Mouse (Mus musculus): Measurements from ENCODE around the gene Mecom. TPM values are rescaled to one million over a fixed set of nuclear protein-coding genes. Genes with fewer than 3 reads are reported as not detected.

Gene Mecom
- polyA plus RNA-seq, 1 experiment from 2014 or later = 26.9 TPM

DNA sequence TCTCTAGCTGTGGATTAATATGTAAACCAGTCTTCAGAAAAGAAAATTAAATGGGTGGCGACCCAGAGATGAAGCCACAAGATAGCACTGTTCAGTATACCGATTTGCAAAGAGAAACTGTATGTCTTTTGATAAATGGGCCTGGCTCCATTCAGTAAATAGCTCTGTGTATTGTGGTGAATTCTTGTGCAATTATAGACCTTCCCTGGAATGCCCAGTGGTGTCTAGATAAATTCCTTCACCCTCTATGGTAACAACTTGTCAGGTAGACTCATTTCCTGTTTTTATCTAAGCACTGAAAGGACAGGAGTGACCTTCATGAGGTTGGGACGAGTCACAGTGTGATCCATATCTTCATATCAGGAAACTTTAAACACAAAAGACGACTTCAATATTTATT lies 571.2 kb downstream of the Mecom start:
- no peak overlapping the region for H3K27ac ChIP-seq
- H3K9me3 ChIP-seq = no peaks in the 10 kb centered on the region
- DNase-seq (ENCODE audit: extremely low spot score, low spot score) = no peak
- no peaks in the 10 kb centered on the region for H3K4me1 ChIP-seq
- WGBS = 86% methylated on average over 4 of the region's 4 CpGs
- no peaks in the 10 kb centered on the region for H3K27me3 ChIP-seq (ENCODE audit: poor library complexity, severe bottlenecking)
- peaks cover 24% of the 10 kb centered on the region for H3K36me3 ChIP-seq (replicated peaks)
- no peak overlapping the region for H3K4me3 ChIP-seq

DNA sequence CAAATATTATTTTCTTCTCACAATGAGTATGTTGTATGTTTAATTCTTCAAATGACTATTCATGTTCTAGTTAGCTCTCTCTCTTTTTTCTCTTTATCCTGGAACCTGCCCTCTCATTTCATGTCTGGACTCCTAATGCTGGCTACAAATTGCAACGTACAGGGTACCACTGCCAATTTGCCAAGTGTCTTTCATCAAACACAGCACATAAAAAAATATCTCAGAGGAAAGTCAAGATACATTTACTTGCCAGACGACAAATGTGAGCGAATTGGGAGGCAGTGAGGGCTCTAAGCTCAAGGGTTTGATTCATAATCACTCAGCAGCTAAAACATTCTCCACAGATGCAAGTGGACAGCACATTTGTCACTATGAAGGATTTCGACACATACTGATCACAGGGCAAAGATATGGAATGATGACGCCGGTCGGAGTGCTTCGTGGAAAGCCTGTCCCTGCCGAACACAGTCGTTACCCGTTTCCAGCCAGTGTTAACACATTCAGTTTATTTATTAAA lies 579.3 kb downstream of the Mecom start:
- H3K9me3 ChIP-seq = no peaks in the 10 kb centered on the region

DNA sequence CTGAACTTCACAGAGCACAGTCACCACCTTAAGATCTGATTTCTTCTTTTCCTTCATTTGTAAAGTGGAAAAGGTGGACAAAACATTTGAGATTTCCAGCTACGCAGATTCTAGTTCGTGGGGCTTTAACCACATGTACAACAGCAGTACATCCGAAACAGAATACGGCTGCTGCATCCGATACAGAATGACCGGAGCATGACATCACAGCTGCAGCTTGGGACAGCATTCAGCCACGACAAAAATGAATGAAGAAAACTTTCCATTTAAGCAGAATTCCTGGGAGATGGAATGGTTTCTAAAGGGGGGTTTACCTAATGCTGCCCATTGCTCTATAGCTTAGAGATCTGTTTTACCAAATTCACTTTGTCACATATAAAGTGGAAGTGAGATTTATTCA lies 583.9 kb downstream of the Mecom start:
- Histone ChIP-seq H3K27me3 (ENCODE audit: poor library complexity, severe bottlenecking) (no peaks in the 10 kb centered on the region), H3K9me3 (no peaks in the 10 kb centered on the region), H3K27ac (no peak overlapping the region), H3K4me1 (no peaks in the 10 kb centered on the region), H3K4me3 (no peak overlapping the region), H3K36me3 (replicated peaks) (peaks cover 48% of the 10 kb centered on the region)
- DNase-seq (ENCODE audit: extremely low spot score, low spot score) = no peak
- WGBS = 89% methylated on average over 7 of the region's 7 CpGs

More for the DNA sequence above, 579.3 kb downstream of the Mecom start:
- Histone ChIP-seq H3K27me3 (ENCODE audit: poor library complexity, severe bottlenecking) (no peaks in the 10 kb centered on the region), H3K36me3 (replicated peaks) (peaks cover 16% of the 10 kb centered on the region), H3K4me3 (no peak overlapping the region), H3K4me1 (no peaks in the 10 kb centered on the region), H3K27ac (no peak overlapping the region)
- DNase-seq (ENCODE audit: extremely low spot score, low spot score) = no peak
- 95% methylated on average over 11 of the region's 11 CpGs for WGBS

DNA sequence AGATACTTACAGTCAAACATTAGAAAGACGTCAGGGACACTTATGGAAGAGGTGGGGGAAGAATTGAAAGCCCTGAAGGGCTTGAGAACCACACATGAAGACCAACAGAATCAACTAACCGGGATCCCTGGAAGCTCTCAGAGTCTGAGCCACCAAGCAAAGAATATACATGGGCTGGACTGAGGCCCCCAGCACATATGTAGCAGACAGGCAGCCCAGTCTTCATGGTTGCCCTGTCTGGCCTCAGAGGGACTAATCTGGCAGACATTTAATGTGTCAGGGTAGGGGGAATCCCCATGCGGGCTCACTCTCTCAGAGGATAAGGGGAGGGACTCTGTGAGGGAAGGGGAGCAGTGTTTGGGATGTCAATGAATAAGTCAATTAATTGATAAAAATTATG lies 584.4 kb downstream of the Mecom start:
- H3K27me3 ChIP-seq (ENCODE audit: poor library complexity, severe bottlenecking) = no peaks in the 10 kb centered on the region
- DNase-seq (ENCODE audit: extremely low spot score, low spot score) = no peak
- H3K4me1 ChIP-seq = no peaks in the 10 kb centered on the region
- peaks cover 48% of the 10 kb centered on the region for H3K36me3 ChIP-seq (replicated peaks)
- WGBS = 88% methylated on average over 3 of the region's 3 CpGs
- no peak overlapping the region for H3K4me3 ChIP-seq
- H3K27ac ChIP-seq = no peak overlapping the region
- no peaks in the 10 kb centered on the region for H3K9me3 ChIP-seq

DNA sequence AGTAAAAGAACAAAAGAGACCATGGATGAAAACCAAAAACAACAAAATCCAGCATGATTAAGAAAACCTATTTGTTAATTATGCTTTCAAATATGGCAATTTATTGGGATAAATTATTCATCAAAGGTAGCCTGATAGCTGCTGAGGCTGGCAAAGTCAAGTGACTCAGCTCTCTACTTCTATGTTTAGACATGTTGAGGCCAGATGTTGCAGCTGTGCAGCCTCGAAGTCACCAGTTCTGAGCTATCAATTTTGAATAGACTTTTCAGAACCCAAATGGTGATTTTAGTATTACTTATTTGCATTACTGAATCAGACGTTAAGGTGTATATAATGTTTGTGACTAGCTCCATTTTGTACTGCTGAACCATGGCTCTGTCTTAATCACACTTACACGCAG lies 588.8 kb downstream of the Mecom start:
- DNase-seq (ENCODE audit: extremely low spot score, low spot score) = no peak
- Histone ChIP-seq H3K27ac (no peak overlapping the region), H3K36me3 (replicated peaks) (peaks cover 49% of the 10 kb centered on the region), H3K4me1 (peaks cover 9% of the 10 kb centered on the region; the same call in 1 of the 2 replicates), H3K9me3 (no peaks in the 10 kb centered on the region), H3K27me3 (ENCODE audit: poor library complexity, severe bottlenecking) (no peaks in the 10 kb centered on the region), H3K4me3 (no peak overlapping the region)
- 90% methylated on average over 3 of the region's 3 CpGs for WGBS

DNA sequence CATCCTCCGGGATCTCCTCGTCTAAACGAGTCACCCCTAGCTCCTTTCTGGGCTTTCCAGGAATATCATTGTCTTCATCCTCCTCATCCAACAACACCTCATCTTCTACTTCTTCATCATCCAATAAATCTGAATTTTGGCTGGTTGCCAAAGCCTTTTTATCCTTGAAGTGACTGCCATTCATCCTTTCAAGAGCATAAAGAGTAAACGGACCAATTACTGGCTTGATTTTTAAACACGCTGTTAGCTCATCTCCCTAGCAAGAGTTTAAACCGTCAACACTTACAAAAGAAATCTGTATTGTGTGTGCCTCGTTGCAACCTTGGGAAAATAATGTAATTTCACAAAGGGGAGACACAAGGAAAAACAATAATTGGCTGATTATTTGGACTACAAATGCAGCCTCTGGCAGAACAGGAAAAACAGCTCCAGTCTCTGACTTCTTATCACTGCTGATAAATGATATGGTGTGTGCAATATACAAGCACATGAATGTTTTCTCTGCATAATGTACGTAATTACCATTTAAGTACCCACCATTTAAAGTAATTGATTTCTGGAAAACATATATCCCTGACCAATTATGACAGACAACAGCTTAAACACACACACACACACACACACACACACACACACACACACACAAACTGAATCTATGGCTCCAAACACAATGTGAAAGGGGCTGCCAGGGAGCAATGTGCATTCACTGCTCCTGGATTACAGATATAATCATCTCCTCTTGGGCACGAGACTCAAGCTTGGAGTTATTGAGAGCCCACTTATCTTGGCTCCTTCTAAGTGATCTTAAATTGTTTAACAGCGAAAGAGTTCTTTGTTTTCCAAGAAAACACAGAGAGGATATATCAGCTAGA lies 590.2 kb downstream of the Mecom start:
- WGBS = 83% methylated on average over 10 of the region's 10 CpGs
- Histone ChIP-seq H3K36me3 (replicated peaks) (peaks cover 41% of the 10 kb centered on the region), H3K4me1 (peaks cover 9% of the 10 kb centered on the region; the same call in 1 of the 2 replicates), H3K9me3 (no peaks in the 10 kb centered on the region), H3K27me3 (ENCODE audit: poor library complexity, severe bottlenecking) (no peaks in the 10 kb centered on the region), H3K4me3 (no peak overlapping the region), H3K27ac (no peak overlapping the region)
- no peak for DNase-seq (ENCODE audit: extremely low spot score, low spot score)

DNA sequence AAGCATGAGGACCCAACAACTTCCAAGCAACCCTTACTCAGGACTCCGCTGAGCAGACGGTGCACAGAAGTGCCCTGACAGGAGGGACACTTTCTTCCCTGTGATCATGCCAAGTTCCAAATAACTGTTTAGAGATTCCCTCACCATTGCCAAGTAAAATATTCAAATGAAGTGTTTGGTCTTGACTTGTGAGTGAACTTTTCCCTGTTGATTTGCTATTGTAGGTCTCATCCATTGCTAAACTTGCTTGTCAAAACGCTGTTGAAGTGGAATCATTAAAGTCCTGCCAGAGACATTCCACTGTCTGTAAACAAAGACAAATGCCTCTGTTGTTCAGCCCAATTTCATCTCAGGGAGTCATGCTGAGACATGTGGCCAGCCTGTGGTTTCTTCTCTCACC lies 594.5 kb downstream of the Mecom start:
- WGBS = 75% methylated on average over 3 of the region's 3 CpGs
- Histone ChIP-seq H3K4me3 (no peak overlapping the region), H3K36me3 (replicated peaks) (peaks cover 23% of the 10 kb centered on the region), H3K27ac (no peak overlapping the region), H3K9me3 (no peaks in the 10 kb centered on the region), H3K4me1 (peaks cover 9% of the 10 kb centered on the region; the same call in 1 of the 2 replicates), H3K27me3 (ENCODE audit: poor library complexity, severe bottlenecking) (no peaks in the 10 kb centered on the region)
- DNase-seq (ENCODE audit: extremely low spot score, low spot score) = no peak

DNA sequence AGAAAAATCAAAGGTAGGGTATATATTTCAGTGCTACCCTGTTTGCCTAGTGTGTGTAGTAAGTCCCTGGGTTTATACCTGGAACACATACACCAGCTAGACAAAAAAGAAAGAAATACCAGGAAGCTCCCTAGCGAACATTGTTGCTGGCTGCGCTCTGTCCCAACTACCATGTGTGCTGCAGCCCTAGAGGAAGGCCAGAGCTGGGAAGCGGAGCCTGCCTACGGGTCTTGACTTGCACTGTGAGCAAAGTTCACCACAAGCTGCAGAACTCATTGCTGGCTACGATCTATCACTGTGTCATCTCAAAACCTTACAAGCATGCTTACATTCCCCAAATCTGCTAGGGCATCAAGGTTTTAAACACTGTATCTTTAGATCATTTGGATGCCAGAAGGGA lies 597.0 kb downstream of the Mecom start:
- Histone ChIP-seq H3K27ac (no peak overlapping the region), H3K4me1 (no peaks in the 10 kb centered on the region; the same call in 1 of the 2 replicates), H3K36me3 (replicated peaks) (peaks cover 10% of the 10 kb centered on the region), H3K9me3 (no peaks in the 10 kb centered on the region), H3K4me3 (no peak overlapping the region), H3K27me3 (ENCODE audit: poor library complexity, severe bottlenecking) (no peaks in the 10 kb centered on the region)
- 87% methylated on average over 5 of the region's 5 CpGs for WGBS
- no peak for DNase-seq (ENCODE audit: extremely low spot score, low spot score)

DNA sequence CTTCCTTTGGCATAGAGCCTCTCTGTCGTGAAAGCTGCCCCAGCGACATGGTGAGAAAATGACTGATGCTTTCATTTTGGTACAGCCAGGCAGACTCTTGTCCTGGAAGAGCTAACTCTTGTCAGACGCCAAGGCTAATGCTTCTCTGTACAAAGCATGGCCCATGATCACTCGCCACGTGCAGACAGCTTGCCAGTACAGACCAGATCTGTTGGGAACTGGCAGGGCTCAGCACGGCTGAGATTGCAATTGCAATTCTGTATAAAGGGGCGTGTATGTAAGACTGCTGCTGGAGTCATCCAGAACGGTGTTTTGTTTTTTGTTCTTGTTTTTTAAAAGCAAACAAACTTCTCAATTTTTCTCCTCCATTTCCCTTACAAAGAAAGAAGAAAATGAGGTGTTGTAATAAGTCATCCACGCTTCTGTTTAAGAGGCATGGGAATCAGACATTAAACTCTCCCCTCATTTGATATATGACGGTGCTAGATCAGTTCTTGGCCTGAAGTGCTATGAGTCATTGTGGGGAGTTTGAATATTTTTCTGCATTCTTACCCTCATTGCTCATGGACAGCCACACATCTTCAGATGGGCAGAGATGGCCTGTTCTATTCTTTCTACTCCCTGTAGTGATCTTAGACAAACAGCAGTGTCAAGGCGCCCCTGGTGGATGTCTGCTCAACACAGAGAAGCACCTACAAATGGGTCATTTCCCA lies 644.1 kb downstream of the Mecom start:
- WGBS = 79% methylated on average over 11 of the region's 11 CpGs
- Histone ChIP-seq H3K4me3 (no peak overlapping the region), H3K27me3 (ENCODE audit: poor library complexity, severe bottlenecking) (no peaks in the 10 kb centered on the region), H3K4me1 (0 out of 2 replicates have a peak, but pooled peaks cover 3% of the 10 kb centered on the region), H3K36me3 (replicated peaks) (no peaks in the 10 kb centered on the region), H3K9me3 (peaks cover under 1% of the 10 kb centered on the region; the same call in 1 of the 2 replicates), H3K27ac (no peak overlapping the region)
- no peak for DNase-seq (ENCODE audit: extremely low spot score, low spot score)

Other genes starting within 250 kb of the Mecom start
- 0.09 and 0.17 TPM in 2 replicates for gene Actrt3, start 51.9 kb upstream of the Mecom start, polyA plus RNA-seq (2016; fragmentation: Nextera tagmentation; extraction: Ambion mirVana)
- 29.9 and 31.0 TPM in 2 replicates for gene Mynn, start 54.1 kb upstream of the Mecom start, polyA plus RNA-seq (2016; fragmentation: Nextera tagmentation; extraction: Ambion mirVana)
- gene Lrriq4, start 96.5 kb upstream of the Mecom start, polyA plus RNA-seq (2016; fragmentation: Nextera tagmentation; extraction: Ambion mirVana) = not detected in 2 replicates
- 2.0 and 2.4 TPM in 2 replicates for gene Lrrc34, start 99.9 kb upstream of the Mecom start, polyA plus RNA-seq (2016; fragmentation: Nextera tagmentation; extraction: Ambion mirVana)
- not detected in 2 replicates for gene Lrrc31, start 151.8 kb upstream of the Mecom start, polyA plus RNA-seq (2016; fragmentation: Nextera tagmentation; extraction: Ambion mirVana)
- gene Samd7, start 198.3 kb upstream of the Mecom start, polyA plus RNA-seq (2016; fragmentation: Nextera tagmentation; extraction: Ambion mirVana) = not detected in 2 replicates
- 49.8 and 56.5 TPM in 2 replicates for gene Sec62, start 244.9 kb upstream of the Mecom start, polyA plus RNA-seq (2016; fragmentation: Nextera tagmentation; extraction: Ambion mirVana)